Mouse (Mus musculus) thymus, adult 2 months (tissue): ENCODE data around the gene Arl15.

Experiments used
- CTCF ChIP-seq: fragments of 200-500 bp; IDR thresholded peaks from 2 replicates; pipeline ENCODE4 v1.5.1; 2012; ENCODE audit warnings: mild to moderate bottlenecking, control low read depth, low read length, moderate library complexity, borderline replicate concordance; ENCODE audit not compliant: control insufficient read depth, poor library complexity, insufficient read depth; ENCODE audit errors: extremely low read depth
- POLR2A ChIP-seq: fragments of 200-500 bp; IDR thresholded peaks from 2 replicates; pipeline ENCODE4 v1.6.1; 2012; ENCODE audit warnings: mild to moderate bottlenecking, low read length, control low read depth, moderate library complexity; ENCODE audit not compliant: control insufficient read depth, poor library complexity, insufficient read depth; ENCODE audit errors: extremely low read depth

- TF ChIP-seq CTCF (no peak), POLR2A (no peak)
Measured at GRCm38 (mm10) chr13:113754731-113755689, 39.3 kb upstream of the Arl15 start.
